In genomic region chr2:173264467-173265128, GRCm38 (mm10) we compare ENCODE assay signal across 10 mouse cellular contexts. TPM values are rescaled to one million over a fixed set of nuclear protein-coding genes. Genes with fewer than 3 reads are reported as not detected.
DNase-seq lines count a peak whose midpoint lies in the region; ATAC-seq and TF ChIP-seq lines count a peak whose summit lies in the region.
"Had no signal": no experiment of that assay in that cellular context is flagged by ENCODE, and none has a peak within 500 bp of the region (broad histone marks: within the 10 kb centered on the region; RNA-seq: fewer than 3 reads in every experiment).

No protein-coding gene starts in this region.

- DNase-seq in frontal cortex, postnatal 14 days (ENCODE audit: low spot score in 2 of 2) = no peak
- peak; percentile 87 for DNase-seq in CD4-positive, CD25-positive, alpha-beta regulatory T cell, adult 2 months (ENCODE audit: low read depth, low spot score)
- DNase-seq in kidney, adult 11 months = peak; percentile 86
- DNase-seq in midbrain, embryonic 10.5 days (ENCODE audit: low spot score) = peak; percentile 51
- peak; percentile 85 for DNase-seq in stomach, postnatal 0 days (ENCODE audit: low spot score)
- DNase-seq in layer of hippocampus, adult 11-12 months (ENCODE audit: low spot score) = no peak

- H3K27ac ChIP-seq in forebrain, embryonic 12.5 days = peak overlapping the region; percentile 47
- no peak overlapping the region; the same call in 1 of the 2 replicates for H3K27ac ChIP-seq in midbrain, embryonic 10.5 days (replicated peaks)
- peak overlapping the region; percentile 79 for H3K27ac ChIP-seq in stomach, postnatal 0 days (replicated peaks)
- H3K27ac ChIP-seq: heart, adult 2 months had no signal

- no peak overlapping the region for H3K9ac ChIP-seq in forebrain, embryonic 12.5 days
- H3K9ac ChIP-seq in stomach, postnatal 0 days (ENCODE audit: low read length) = 0 out of 2 replicates have a peak overlapping the region, but pooled peaks have one; percentile 27

- 25% methylated on average over 13 of the region's 13 CpGs for WGBS in forebrain, embryonic 12.5 days
- WGBS in midbrain, embryonic 10.5 days = 25% methylated on average over 13 of the region's 13 CpGs
- WGBS in stomach, postnatal 0 days = 26% methylated on average over 11 of the region's 13 CpGs

- no peak for TF ChIP-seq EP300 in stomach, postnatal 0 days (optimal IDR thresholded peaks at IDR 0.05)

- peaks cover 80% of the 10 kb centered on the region for H3K4me1 ChIP-seq in forebrain, embryonic 12.5 days
- H3K4me1 ChIP-seq in midbrain, embryonic 10.5 days = peaks cover 66% of the 10 kb centered on the region
- H3K4me1 ChIP-seq in stomach, postnatal 0 days (replicated peaks; ENCODE audit: control insufficient read depth, insufficient read depth) = peaks cover 18% of the 10 kb centered on the region

- peak overlapping the region; percentile 13; the same call in 1 of the 2 replicates for H3K4me2 ChIP-seq in forebrain, embryonic 12.5 days
- H3K4me2 ChIP-seq in stomach, postnatal 0 days (replicated peaks; ENCODE audit: low read depth) = no peak overlapping the region

- no peaks in the 10 kb centered on the region for H3K36me3 ChIP-seq in forebrain, embryonic 12.5 days (replicated peaks)
- no peaks in the 10 kb centered on the region for H3K36me3 ChIP-seq in midbrain, embryonic 10.5 days
- H3K36me3 ChIP-seq in stomach, postnatal 0 days (ENCODE audit: control insufficient read depth, insufficient read depth, low read length) = no peaks in the 10 kb centered on the region

- H3K9me3 ChIP-seq in forebrain, embryonic 12.5 days = no peaks in the 10 kb centered on the region
- H3K9me3 ChIP-seq in midbrain, embryonic 10.5 days (replicated peaks) = no peaks in the 10 kb centered on the region
- no peaks in the 10 kb centered on the region for H3K9me3 ChIP-seq in stomach, postnatal 0 days (ENCODE audit: control insufficient read depth, low read length)

- peak; percentile 26; the same call in 1 of the 2 replicates for ATAC-seq in frontal cortex, adult (ENCODE audit: low TSS enrichment)
- peak; percentile 59 for ATAC-seq in forebrain, embryonic 12.5 days (ENCODE audit: low FRiP score)
- ATAC-seq in stomach, postnatal 0 days (ENCODE audit: low FRiP score, low TSS enrichment) = peak; percentile 47

- TF ChIP-seq CTCF in stomach, postnatal 0 days (IDR thresholded peaks at IDR 0.05; ENCODE audit: low read depth) = no peak

- no peak overlapping the region for H3K4me3 ChIP-seq in forebrain, embryonic 12.5 days (replicated peaks)
- H3K4me3 ChIP-seq in midbrain, embryonic 10.5 days = no peak overlapping the region
- H3K4me3 ChIP-seq in stomach, postnatal 0 days (ENCODE audit: low read depth, low read length) = no peak overlapping the region
- H3K4me3 ChIP-seq: heart, adult 2 months had no signal

- no peaks in the 10 kb centered on the region for H3K27me3 ChIP-seq in forebrain, embryonic 12.5 days
- peaks cover 31% of the 10 kb centered on the region for H3K27me3 ChIP-seq in midbrain, embryonic 10.5 days (ENCODE audit: low read depth, poor library complexity, severe bottlenecking)
- H3K27me3 ChIP-seq in stomach, postnatal 0 days (ENCODE audit: control insufficient read depth, insufficient read depth, low read length) = no peaks in the 10 kb centered on the region
- H3K27me3 ChIP-seq: Patski had no signal

RNA-seq across cellular contexts. Expression of gene Pmepa1, which starts 11.7 kb away (rescaled TPM):
- 3.7 and 4.7 TPM in 2 replicates for polyA plus RNA-seq in forebrain, embryonic 12.5 days (2016; fragmentation: Nextera tagmentation; extraction: Ambion mirVana)
- 1.2 and 2.0 TPM in 2 replicates for polyA plus RNA-seq in midbrain, embryonic 10.5 days (2016; fragmentation: Nextera tagmentation; extraction: Ambion mirVana)
- 6.1 and 7.0 TPM in 2 replicates for polyA plus RNA-seq in stomach, postnatal 0 days (2015; fragmentation: Nextera tagmentation; extraction: Ambion mirVana)

RNA-seq across cellular contexts. Expression of gene Zbp1, which starts 45.9 kb away (rescaled TPM):
- polyA plus RNA-seq in forebrain, embryonic 12.5 days (2016; fragmentation: Nextera tagmentation; extraction: Ambion mirVana) = 0.34 TPM in 1 of 2 replicates, not detected in the other
- 0.28 and 0.43 TPM in 2 replicates for polyA plus RNA-seq in midbrain, embryonic 10.5 days (2016; fragmentation: Nextera tagmentation; extraction: Ambion mirVana)
- polyA plus RNA-seq in stomach, postnatal 0 days (2015; fragmentation: Nextera tagmentation; extraction: Ambion mirVana) = 4.6 and 5.0 TPM in 2 replicates

Comparison
In these comparisons a context has a peak if more than half of its experiments do, and no peak if none do; other contexts are left out.
1. DNase-seq: peak in CD4-positive, CD25-positive, alpha-beta regulatory T cell, adult 2 months (single experiment), kidney, adult 11 months (single experiment), midbrain, embryonic 10.5 days (single experiment) and stomach, postnatal 0 days (single experiment); none in frontal cortex, postnatal 14 days (0 of 2) and layer of hippocampus, adult 11-12 months (single experiment).
2. Peak in every context shown above with its lines, with median percentiles within 50 percentile points of each other: ATAC-seq.